In the genomic region with DNA sequence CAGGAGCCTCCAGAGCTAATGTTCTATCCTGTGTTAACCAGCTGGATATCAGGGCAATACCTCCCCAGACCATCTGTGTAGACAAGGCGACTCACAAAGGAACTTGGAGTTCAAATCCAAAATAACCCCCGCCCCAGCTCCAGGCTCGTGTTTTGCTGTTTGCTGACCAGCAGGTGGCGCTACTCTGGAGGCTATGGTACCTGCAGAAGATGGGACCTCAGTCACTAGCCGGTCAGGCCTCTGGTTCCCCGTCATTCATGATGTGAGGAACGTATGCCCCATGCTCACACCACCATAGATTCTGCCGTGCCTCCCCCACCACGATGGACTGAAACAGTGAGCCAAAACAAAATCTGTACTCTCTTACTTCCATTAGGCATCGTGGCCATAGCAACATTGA, we compare ENCODE assay signal across 8 mouse cellular contexts. TPM values are rescaled to one million over a fixed set of nuclear protein-coding genes. Genes with fewer than 3 reads are reported as not detected.
DNase-seq lines count a peak whose midpoint lies in the region; ATAC-seq and TF ChIP-seq lines count a peak whose summit lies in the region.
"Had no signal": no experiment of that assay in that cellular context is flagged by ENCODE, and none has a peak within 500 bp of the region (broad histone marks: within the 10 kb centered on the region; RNA-seq: fewer than 3 reads in every experiment).

No protein-coding gene starts in this region.

- no peak overlapping the region for H3K27ac ChIP-seq in kidney, adult 2 months (ENCODE audit: insufficient read depth, low read depth, low read length)
- no peak overlapping the region for H3K27ac ChIP-seq in kidney, embryonic 16.5 days (ENCODE audit: low read length)
- H3K27ac ChIP-seq in small intestine, adult 2 months (ENCODE audit: insufficient read depth, low read depth, low read length), result no peak overlapping the region
- H3K27ac ChIP-seq: embryonic facial prominence, embryonic 13.5 days had no signal

- no peaks in the 10 kb centered on the region for H3K36me3 ChIP-seq in kidney, adult 2 months (ENCODE audit: control insufficient read depth, insufficient read depth, low read length)
- no peaks in the 10 kb centered on the region for H3K36me3 ChIP-seq in kidney, embryonic 16.5 days (ENCODE audit: insufficient read depth, low read length)
- H3K36me3 ChIP-seq in small intestine, adult 2 months (ENCODE audit: control insufficient read depth, insufficient read depth, low read length), result no peaks in the 10 kb centered on the region
- H3K36me3 ChIP-seq: embryonic facial prominence, embryonic 13.5 days had no signal

- no peak for ATAC-seq in kidney, embryonic 16.5 days (ENCODE audit: low FRiP score, low TSS enrichment)

- H3K4me3 ChIP-seq in kidney, adult 2 months (ENCODE audit: insufficient read depth, low read depth, low read length), result no peak overlapping the region
- H3K4me3 ChIP-seq in kidney, embryonic 16.5 days (ENCODE audit: low read length), result no peak overlapping the region
- no peak overlapping the region for H3K4me3 ChIP-seq in small intestine, adult 2 months (ENCODE audit: low read depth, low read length)
- H3K4me3 ChIP-seq: embryonic facial prominence, embryonic 13.5 days had no signal

- WGBS in kidney, adult 2 months, result 49% methylated on average over 10 of the region's 10 CpGs
- WGBS in kidney, embryonic 16.5 days, result 43% methylated on average over 10 of the region's 10 CpGs
- WGBS in small intestine, adult 2 months, result 43% methylated on average over 10 of the region's 10 CpGs

- H3K9me3 ChIP-seq in kidney, embryonic 16.5 days (ENCODE audit: low read length), result 0 out of 2 replicates have a peak, but pooled peaks cover 4% of the 10 kb centered on the region
- H3K9me3 ChIP-seq: embryonic facial prominence, embryonic 13.5 days had no signal

- TF ChIP-seq CTCF in kidney, adult 2 months (conservative IDR thresholded peaks at IDR 0.05; ENCODE audit: insufficient read depth, insufficient read length, low read depth, low read length), result peak; percentile 53
- TF ChIP-seq CTCF in small intestine, adult 2 months (IDR thresholded peaks at IDR 0.05; ENCODE audit: extremely low read depth, insufficient read length, insufficient replicate concordance, low read depth, low read length), result peak; percentile 47; the same call in 1 of the 2 replicates

- no peak overlapping the region for H3K4me2 ChIP-seq in kidney, embryonic 16.5 days (replicated peaks; ENCODE audit: low read depth, low read length)
- H3K4me2 ChIP-seq: embryonic facial prominence, embryonic 13.5 days had no signal

- no peak overlapping the region for H3K9ac ChIP-seq in kidney, embryonic 16.5 days (replicated peaks; ENCODE audit: low read length)
- H3K9ac ChIP-seq: embryonic facial prominence, embryonic 13.5 days had no signal

- no peaks in the 10 kb centered on the region for H3K4me1 ChIP-seq in kidney, adult 2 months (ENCODE audit: control insufficient read depth, insufficient read depth, low read length)
- no peaks in the 10 kb centered on the region for H3K4me1 ChIP-seq in kidney, embryonic 16.5 days (ENCODE audit: insufficient read depth, low read length)
- no peaks in the 10 kb centered on the region for H3K4me1 ChIP-seq in small intestine, adult 2 months (ENCODE audit: control insufficient read depth, insufficient read depth, insufficient read length, low read length)
- H3K4me1 ChIP-seq: embryonic facial prominence, embryonic 13.5 days had no signal

- TF ChIP-seq POLR2A in kidney, adult 2 months (IDR thresholded peaks at IDR 0.05; ENCODE audit: low read depth, low read length), result no peak
- TF ChIP-seq POLR2A in small intestine, adult 2 months (IDR thresholded peaks at IDR 0.05; ENCODE audit: low read depth, low read length), result no peak

- peak; percentile 30 for DNase-seq in kidney, adult 2 months
- DNase-seq in NIH3T3 (ENCODE audit: low read depth), result peak; percentile 15
- DNase-seq in embryo, embryonic 10.5 days (ENCODE audit: low spot score), result peak; percentile 29
- DNase-seq in right cerebral cortex, postnatal 36 days (ENCODE audit: low spot score in 2 of 2), result no peak
- no peak for DNase-seq in layer of hippocampus, adult 9-10 months (ENCODE audit: low spot score)

- H3K27me3 ChIP-seq in kidney, adult 2 months (replicated peaks; ENCODE audit: control insufficient read depth, insufficient read depth, low read length), result no peaks in the 10 kb centered on the region
- no peaks in the 10 kb centered on the region for H3K27me3 ChIP-seq in kidney, embryonic 16.5 days (ENCODE audit: insufficient read depth, low read length)
- no peaks in the 10 kb centered on the region for H3K27me3 ChIP-seq in small intestine, adult 2 months (ENCODE audit: control insufficient read depth, insufficient read depth, low read length)
- H3K27me3 ChIP-seq: embryonic facial prominence, embryonic 13.5 days had no signal

RNA-seq across cellular contexts. Expression of gene Chst8, which starts 37.1 kb away (rescaled TPM):
- polyA plus RNA-seq in kidney, adult 2 months (2012; rRNA removed), result 8.3 and 10.2 TPM in 2 replicates
- polyA plus RNA-seq in kidney, embryonic 16.5 days (2015; fragmentation: Nextera tagmentation; extraction: Ambion mirVana), result 15.4 and 16.5 TPM in 2 replicates
- polyA plus RNA-seq in small intestine, adult 2 months (2012; rRNA removed), result 0.34 and 3.2 TPM in 2 replicates

Comparison
In these comparisons a context has a peak if more than half of its experiments do, and no peak if none do; other contexts are left out.
1. DNase-seq: peak in kidney, adult 2 months (single experiment), NIH3T3 (single experiment) and embryo, embryonic 10.5 days (single experiment); none in right cerebral cortex, postnatal 36 days (0 of 2) and layer of hippocampus, adult 9-10 months (single experiment).